Mouse (Mus musculus): ENCODE measurements at regions not wholly inside any gene's neighbourhood (a gene's known extent, or its start where the extent isn't known, plus 50 kb on each side); places are given as distances from the start of the nearest gene placed in this dataset.

DNA sequence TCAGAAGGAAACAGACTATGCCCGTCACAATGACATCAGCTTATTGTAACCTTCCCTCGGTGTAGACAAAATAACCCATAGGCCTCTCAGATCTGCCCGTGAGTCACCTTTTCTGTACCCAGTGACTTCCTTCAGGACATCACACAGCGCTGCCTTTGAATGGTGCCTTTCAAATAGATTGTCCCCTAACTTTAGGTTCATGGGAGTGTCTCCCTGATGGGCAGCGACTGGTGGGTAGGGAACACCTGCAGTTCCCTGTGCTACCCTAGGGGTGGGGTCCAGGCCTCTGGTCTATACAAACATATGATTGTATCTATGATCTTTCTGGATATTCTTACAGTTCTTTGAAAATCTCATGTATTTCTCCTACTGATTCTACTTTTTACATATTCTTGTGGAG is 232.4 kb downstream of the Gm5447 start:
- in situ Hi-C loops (cut with MboI; ENCODE audit: unreplicated experiment in 2 of 2) = no loop called here

DNA sequence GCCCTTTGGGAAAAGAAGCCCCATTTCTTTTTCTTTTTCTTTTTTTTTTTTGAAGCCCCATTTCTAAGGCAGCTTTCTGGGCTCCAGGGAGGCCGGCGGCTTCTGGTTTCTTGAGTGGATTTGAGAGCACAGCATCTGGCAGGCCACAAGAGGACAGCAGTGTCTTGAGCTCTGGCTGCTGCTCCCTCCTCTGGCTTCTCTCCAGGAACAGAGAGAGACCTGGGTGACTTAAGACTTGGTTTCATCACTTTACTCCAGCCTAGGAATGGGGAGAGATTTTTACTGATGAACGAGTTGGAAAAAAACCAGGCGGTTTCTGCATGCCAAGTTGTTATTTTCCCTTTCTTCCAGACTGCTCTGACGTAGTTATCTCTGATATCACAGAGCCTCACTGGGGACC is 233.7 kb downstream of the Gm5447 start:
- in situ Hi-C loops (cut with MboI; ENCODE audit: unreplicated experiment in 2 of 2) = no loop called here

DNA sequence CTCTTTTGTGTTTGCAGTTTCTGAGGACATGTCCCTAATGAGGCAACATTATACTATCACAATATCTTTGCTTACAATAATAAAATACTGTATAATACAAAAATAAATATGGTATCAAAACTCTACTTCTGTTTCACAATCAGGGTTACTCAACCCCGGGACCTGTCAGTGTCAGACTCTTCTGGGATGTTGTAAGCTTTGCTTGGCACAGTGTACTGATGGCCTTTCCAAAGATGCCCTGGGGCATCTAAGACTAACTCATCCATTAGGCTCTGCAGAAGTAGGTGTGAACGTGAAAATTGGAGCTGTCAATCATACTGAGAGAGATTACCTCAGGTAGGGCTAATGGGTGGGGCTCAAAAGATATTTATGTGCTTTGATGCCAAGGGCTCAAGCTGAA is 249.0 kb downstream of the Gm5447 start:
- in situ Hi-C loops (cut with MboI; ENCODE audit: unreplicated experiment in 2 of 2) = no loop called here

DNA sequence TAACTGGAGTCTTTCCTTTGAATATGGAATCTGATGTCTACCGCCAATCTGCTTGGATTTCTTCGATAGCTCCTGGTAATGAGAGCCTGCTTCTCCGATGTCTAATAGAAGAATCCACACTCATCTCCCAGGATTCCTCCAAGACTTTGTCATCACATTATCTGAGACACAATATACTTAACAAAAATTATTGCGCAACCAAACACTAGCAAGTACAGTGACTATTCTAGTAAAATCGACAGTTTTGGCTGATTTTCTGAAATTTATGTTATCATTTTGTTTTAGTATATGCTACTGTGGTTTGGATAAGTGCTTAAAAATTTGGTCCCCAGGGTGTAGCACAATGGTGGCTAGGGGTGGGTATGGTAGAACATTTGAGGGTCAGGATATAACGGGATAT is 266.5 kb downstream of the Gm5447 start:
- in situ Hi-C loops (cut with MboI; ENCODE audit: unreplicated experiment in 2 of 2) = no loop called here

DNA sequence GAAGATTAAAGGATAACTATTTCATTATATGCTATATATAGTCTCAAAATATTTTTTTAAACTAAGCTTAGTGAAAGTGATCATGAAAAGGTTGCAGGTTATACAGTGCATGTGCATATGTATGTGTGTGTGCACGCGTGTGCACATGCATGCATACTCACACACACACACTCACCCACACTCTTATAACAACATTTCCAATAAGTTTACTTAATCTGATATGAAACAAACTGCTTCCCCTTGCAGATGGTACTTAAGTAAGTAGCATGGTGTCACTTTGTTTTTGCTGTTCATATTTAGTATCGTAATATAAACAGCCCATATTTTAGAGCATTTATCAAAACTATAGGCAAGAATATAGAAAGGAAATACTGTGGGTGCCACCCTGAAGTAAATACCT is 275.0 kb downstream of the Gm5447 start:
- in situ Hi-C loops (cut with MboI; ENCODE audit: unreplicated experiment in 2 of 2) = no loop called here

DNA sequence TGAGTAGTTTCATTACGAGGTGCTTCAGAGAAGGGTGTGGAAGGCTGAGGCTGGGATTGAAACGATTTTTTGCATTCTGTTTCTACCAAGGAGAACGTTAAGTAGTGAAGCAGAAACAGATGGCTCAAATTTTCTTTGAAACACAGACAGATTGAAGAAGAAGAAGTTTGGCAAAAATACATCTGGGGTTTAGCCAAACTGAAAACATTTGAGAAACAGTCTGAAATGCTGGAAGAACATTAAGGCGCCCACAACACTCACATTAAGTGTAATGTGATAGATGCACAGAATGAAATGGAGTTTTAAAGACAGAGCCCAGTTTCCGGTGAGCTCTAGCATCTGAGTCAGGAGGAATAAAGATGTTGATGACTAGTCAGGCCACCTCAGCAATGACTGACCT is 275.5 kb downstream of the Gm5447 start:
- in situ Hi-C loops (cut with MboI; ENCODE audit: unreplicated experiment in 2 of 2) = no loop called here

DNA sequence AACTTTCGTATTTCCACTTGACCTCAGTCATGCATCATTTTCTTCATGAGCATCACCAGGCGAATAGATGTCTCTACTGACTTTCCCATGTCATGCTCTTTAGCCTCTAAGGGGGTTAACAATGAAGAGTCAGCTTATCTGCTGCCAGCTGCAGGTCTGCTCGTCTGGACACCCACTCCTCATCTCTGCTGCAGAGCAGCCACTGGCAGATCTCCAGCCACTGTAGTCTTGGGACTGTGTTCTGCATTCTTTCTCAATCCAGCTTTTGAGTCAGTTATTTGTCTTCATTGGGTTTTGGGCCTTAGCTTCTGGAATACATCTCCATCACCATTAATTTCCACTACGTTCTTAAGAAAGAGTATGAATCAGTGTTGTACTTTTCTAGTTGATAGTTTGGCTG is 280.0 kb downstream of the Gm5447 start:
- in situ Hi-C loops (cut with MboI; ENCODE audit: unreplicated experiment in 2 of 2) = no loop called here

DNA sequence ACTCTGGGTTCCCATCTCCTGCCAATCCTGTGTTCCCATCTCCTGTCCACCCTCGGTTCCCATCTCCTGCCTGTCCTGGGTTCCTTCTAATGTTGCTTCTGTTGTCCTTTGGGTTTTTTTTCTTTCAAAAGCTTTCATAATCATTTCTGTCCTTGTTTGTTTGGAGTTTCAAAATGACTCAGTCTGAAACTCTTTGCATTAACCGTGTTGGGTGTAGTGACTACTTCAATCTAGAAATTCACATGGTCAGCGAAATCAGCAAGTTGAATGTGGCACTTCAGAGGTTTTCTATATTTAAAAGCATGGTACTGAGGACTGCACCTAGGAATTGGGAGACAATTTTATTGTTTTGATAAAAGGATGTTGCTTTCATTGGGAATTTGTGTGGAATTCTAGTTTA is 280.7 kb downstream of the Gm5447 start:
- in situ Hi-C loops (cut with MboI; ENCODE audit: unreplicated experiment in 2 of 2) = no loop called here

DNA sequence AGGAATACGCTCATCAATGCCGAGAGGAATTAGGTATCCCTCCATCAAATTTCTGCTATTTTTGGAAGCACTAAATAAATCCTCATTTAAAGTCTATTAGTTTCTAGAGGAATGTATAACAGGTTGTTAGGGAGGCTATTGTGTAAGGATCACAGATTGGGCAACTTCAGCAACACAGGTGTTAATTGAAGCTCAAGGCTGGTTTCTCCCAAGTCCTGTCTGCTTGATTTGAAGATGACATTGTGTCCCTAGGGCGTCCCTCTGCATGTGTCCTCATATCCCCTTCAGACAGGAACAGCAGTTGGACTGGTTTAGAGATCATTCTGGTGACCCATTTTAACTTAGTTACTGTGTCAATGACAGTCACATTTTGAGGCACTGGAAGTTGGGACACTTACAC is 281.5 kb downstream of the Gm5447 start:
- in situ Hi-C loops (cut with MboI; ENCODE audit: unreplicated experiment in 2 of 2) = no loop called here

DNA sequence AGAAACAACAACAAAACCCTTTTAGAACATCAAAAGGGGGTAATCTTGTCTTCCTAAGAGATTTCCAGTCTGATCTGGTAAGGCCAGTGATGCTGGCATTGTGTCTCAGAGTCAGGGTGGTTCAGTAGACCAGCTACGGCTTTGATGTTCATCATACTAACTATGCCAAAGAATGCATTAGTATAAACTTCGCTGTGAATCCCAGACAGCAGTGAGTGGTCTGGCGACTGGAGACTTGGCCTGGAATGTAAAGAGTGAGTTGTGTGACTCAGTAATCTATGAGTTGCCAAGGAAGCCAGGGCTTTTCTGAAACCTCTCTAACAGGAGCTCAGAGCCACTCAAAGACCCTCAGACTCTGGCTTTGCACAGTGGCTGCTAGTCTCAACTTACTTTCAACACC is 288.1 kb upstream of the Foxq1 start:
- in situ Hi-C loops (cut with MboI; ENCODE audit: unreplicated experiment in 2 of 2) = no loop called here

DNA sequence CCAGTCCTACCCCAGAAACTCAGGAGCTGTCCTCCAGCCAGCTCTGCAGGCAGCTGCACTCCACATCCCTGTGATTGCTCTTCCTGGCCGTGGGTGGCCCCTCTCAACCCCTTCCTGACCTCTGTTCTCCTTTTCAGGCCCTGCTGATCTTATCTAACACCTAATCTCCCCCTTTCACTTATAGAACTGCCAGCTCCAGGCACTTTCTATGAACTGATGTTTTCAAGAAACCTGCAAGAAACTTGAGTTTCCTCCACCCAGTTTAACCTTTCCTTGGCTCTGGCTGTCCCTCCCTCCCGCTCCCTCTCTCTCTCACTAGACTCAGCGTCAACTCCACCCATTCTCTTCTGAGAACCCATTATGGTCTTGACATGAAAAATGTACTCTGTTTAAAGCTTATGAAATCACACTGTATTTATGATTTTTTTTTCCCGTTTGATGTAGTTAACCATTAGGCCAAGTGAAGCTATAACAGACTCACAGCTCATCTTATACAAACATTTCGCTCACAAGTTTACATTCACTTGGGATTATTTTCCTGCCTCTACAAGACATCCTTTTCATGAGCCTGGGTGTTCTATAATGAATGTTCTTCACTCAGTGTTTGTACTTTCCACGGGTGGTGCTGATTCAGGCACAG is 279.8 kb upstream of the Foxq1 start:
- in situ Hi-C loops (cut with MboI; ENCODE audit: unreplicated experiment in 2 of 2) = no loop called here

DNA sequence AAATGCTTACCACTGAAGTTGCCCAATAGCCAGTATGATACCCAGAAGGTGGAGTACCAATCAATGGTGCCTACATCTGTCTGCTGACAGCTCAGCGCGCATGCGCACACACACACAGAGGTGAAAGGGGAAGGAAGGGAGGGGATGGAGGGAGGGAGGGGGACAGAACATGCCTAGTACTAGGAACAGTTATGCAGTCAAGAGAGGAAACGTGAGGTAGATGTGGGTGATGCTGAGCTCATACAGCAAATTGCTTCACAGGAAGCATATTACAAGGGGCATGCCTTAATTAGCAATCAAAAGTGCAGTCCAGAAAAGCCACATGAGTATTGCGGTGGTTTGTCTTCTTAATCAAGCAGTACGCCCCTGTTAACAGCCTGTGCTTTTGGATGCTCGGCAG is 265.3 kb upstream of the Foxq1 start:
- in situ Hi-C loops (cut with MboI; ENCODE audit: unreplicated experiment in 2 of 2) = no loop called here

DNA sequence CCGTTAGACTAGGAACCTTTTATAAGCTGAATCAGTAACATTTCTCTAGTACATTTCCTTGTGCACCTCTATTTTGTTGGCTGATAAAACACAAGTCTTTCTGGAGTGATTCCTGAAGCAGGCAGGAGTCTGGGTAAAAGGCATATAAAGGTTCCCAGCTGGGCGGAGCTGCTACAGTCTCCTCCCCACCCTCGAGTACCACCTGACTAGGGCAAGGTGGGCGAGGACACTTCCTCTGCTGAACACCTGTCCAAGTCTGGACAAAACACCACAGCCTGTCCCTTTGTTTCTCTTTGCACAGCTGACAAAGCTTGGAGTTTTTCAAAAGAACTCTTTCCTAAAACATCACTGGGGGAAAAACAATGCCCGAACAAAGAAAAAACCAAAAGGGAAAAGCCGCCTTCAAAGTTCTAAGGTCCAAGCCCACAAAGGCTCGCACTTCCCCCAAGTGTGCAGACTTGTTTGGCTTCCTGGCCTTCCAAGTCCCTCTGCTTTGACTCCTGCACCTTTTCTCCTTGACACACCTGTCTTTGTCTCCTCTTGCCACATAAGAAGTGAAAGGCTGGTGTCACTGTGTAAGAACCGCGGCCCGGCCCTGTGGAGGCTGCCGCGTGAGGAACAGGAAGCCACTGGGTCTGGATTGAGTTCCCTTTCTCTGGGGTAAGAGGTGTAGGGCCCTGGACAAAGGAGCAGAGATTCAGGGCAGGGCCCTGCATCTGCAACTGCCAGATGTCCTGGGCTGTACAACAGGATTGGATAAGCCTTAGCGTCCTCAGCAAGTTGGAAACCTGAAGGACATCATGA is 263.1 kb upstream of the Foxq1 start:
- in situ Hi-C loops (cut with MboI; ENCODE audit: unreplicated experiment in 2 of 2) = no loop called here

DNA sequence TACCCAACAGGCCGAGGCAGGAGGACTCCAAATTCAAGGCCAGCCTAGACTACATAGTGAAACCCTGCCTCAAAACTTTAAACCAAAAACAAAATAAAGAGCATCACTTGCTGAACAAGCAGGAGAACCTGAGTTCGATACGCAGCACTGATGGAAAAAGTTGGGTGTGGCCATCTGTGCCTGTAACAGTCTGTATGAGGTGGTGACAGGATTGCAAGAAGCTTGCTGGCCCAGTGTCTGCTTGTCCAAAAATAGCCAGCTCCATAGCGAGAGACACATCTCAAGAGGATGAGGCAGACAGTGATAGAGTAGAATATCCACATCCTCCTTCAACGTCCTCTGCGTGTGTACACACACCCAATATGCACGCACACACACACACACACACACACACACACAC is 261.9 kb upstream of the Foxq1 start:
- in situ Hi-C loops (cut with MboI; ENCODE audit: unreplicated experiment in 2 of 2) = no loop called here

DNA sequence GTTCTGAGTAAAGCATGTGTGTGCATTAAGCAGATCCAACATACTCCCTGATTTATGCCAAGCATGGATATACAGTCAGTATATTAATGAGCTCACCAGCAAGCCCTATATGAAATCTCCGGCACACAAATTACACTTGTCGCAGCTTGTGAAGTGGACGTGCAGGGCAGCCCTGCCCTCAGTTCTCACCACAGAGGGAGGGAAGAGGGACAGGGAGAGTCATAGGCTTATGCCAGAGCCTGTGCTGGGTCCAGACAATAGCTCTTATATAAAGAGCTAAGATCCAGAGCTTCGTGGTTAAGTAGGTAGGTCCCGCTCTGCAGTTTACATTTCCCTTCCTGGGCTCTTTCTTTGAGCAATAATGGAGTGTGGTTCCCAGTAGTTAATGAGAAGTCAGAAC is 252.7 kb upstream of the Foxq1 start:
- in situ Hi-C loops (cut with MboI; ENCODE audit: unreplicated experiment in 2 of 2) = no loop called here

DNA sequence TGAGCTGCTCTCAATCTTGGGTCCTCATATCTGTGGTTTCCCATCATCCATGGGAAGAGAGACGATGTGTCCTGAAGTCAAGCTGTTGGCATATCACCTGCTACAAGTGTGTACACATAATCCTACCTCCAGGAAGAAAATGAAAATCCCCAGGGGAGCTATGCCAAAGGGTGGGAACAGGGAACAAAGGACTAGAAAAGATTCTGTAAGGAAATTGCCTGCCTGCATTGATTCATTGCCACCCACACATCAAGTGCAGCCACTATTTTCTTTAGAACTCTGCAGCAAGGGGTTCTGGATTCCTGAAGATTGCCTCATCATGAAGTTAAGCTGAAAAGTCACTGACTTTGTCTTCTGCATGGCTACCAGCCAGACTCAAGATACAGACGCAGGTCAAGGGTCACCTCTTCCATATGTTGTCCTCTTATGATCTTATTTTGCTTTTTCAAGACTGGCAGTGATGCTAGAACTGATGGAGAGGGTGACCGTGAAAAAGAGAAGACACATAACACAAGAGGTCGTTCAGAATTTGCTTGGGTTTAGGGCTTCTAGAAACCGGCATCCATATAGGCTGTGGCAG is 251.6 kb upstream of the Foxq1 start:
- in situ Hi-C loops (cut with MboI; ENCODE audit: unreplicated experiment in 2 of 2) = no loop called here

DNA sequence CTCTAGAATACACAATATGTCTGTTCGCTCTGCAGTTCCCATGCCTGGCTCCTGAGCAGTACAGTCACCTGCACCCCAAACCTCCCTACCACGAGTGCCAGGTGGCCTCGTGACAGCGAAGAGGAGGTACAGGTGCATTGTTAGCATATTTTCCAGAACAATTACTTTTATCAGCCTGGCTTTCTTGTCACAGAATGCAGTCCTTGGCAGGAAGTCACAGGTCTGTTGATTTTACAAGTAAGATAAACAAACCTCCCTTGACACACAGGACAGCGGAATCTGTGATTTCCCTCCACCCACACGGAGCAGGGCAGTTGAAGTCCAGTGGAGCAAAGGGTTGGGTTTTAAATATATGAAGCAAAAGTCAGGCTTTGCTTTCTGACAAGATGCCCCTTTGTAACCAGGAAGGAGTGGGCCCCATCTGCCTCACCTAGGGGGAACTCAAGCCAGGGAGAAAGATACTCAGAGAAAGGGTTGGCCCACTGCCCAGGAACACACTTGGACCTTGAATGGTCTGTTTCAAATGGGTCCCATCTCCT is 246.8 kb upstream of the Foxq1 start:
- in situ Hi-C loops (cut with MboI; ENCODE audit: unreplicated experiment in 2 of 2) = no loop called here

DNA sequence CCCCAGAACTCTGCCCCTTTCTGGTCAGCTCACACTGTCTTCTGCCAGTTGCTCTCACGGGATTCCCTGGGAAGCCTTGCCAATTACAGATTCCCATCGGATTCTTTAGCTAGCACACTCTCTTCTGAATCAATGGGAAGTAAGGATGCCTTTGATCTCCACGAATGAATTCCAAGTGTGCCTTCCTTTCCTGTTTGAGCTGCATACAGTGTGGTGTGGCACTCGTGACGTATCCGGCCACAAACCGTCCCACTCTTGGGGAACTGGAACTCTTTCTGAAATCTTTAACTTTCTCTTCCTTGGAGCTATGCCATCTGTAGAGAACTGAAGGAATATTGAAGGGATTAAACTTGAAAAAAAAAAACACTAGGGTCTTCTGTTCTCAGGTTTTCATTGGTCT is 243.2 kb upstream of the Foxq1 start:
- in situ Hi-C loops (cut with MboI; ENCODE audit: unreplicated experiment in 2 of 2) = no loop called here

DNA sequence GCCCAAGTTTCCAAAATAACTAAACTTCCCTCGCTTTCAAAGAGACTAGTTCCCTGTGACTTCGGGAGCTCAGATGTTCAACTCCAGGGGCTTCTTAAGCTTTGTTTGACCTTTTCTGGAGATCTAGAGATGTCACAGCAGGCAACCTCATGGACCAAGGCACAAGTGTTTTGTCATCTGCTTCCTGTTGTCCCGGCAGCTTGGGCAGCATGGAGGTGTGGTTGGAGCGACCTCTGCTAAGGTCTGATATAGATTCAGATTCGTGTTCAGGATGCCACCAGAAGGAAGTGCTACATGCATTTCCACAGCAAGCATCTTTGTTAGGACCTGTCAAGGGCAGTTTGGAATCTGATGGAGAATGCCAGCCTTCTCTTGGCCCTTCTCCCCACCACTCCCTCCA is 242.1 kb upstream of the Foxq1 start:
- in situ Hi-C loops (cut with MboI; ENCODE audit: unreplicated experiment in 2 of 2) = no loop called here

DNA sequence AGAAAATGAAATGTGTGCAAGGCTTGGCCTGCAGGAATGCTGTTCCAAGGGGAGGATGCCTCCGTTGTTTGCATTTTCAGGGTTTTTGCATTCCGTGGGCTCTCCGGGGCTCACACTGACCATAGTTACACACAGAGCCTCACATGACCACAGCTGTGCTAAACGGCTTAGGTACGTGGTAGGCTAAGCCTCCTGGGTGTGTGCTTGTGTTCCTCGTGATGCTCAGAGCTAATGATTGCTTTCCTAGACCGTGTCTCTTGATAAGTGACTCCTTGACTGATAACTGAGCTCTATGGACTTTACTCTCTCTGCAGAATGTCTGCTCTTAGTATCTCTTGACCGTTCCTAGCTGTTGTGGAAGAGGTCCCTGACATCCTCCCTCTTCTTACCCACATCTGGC is 238.9 kb upstream of the Foxq1 start:
- in situ Hi-C loops (cut with MboI; ENCODE audit: unreplicated experiment in 2 of 2) = no loop called here

DNA sequence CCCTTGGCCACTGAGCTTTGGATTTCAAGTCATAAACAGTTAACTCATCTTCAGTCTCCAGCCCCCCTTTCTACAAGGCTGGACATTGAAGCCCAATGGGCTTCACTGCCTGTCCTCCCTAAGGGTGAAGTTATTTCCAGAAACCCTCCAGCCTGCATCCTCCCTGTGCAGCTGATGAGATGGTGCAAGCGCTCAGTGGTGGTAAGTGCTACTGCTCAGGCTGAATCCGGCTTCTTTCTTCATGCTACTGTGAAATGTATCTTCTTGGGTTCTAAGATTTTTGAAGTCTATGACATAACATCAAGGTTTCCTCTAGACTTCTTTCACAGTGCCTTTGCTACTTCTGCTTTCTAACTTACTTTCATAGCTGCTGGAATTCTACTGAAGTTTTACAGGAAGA is 237.9 kb upstream of the Foxq1 start:
- in situ Hi-C loops (cut with MboI; ENCODE audit: unreplicated experiment in 2 of 2) = no loop called here

DNA sequence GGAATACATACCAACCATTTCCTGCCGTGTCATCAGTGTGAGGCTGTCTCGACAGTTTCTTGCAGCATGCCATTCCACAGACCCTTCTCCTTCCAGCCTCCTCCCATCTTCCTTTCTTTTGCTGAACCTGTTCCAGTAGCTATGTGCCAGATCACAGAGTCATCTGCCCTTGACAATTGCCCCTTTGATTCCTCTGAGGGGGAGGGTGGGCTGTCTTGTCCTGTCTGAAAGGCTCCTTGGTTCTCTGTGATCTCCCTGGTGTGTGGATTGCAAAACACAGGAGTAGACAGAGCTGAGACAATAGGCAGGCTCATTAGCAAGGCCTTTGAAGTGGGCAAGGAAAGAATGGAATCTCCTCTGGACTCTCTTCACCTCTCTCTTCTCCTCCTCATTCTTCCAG is 234.5 kb upstream of the Foxq1 start:
- in situ Hi-C loops (cut with MboI; ENCODE audit: unreplicated experiment in 2 of 2) = no loop called here

Measured in v-Abl transformed pro-B cells (cell line).